Mouse (Mus musculus) mammary gland, adult 2 months (tissue): ENCODE results near the gene Gm20503. TPM values are rescaled to one million over a fixed set of nuclear protein-coding genes. Genes with fewer than 3 reads are reported as not detected.

ENCODE experiments used
- polyA plus RNA-seq: library from polyadenylated mRNA; depleted of rRNA; stranded (reverse); fragments of >200 nt; gene quantifications from 2 replicates; pipeline ENCODE4 v1.2.3, GENCODE M21; 2012; ENCODE audit warnings: low replicate concordance; rRNA removed

Gene Gm20503
- 1.1 TPM in 1 of 2 replicates, not detected in the other for polyA plus RNA-seq

GRCm38 (mm10) chr4:59002948-59003805 lies at the start of gene Gm20503:
TSS of gene Gm20503 (plus strand) at chr4:59003210.

GRCm38 (mm10) chr4:58986540-58987190 lies 16.3 kb upstream of the Gm20503 start, which contains the start of gene Ptgr1:
TSS of gene Ptgr1 (minus strand) at chr4:58987119.

GRCm38 (mm10) chr4:58994762-58995161 lies 8.2 kb upstream of the Gm20503 start, which contains the start of gene Dnajc25:
TSS of gene Dnajc25 (plus strand) at chr4:58995062.

DNA sequence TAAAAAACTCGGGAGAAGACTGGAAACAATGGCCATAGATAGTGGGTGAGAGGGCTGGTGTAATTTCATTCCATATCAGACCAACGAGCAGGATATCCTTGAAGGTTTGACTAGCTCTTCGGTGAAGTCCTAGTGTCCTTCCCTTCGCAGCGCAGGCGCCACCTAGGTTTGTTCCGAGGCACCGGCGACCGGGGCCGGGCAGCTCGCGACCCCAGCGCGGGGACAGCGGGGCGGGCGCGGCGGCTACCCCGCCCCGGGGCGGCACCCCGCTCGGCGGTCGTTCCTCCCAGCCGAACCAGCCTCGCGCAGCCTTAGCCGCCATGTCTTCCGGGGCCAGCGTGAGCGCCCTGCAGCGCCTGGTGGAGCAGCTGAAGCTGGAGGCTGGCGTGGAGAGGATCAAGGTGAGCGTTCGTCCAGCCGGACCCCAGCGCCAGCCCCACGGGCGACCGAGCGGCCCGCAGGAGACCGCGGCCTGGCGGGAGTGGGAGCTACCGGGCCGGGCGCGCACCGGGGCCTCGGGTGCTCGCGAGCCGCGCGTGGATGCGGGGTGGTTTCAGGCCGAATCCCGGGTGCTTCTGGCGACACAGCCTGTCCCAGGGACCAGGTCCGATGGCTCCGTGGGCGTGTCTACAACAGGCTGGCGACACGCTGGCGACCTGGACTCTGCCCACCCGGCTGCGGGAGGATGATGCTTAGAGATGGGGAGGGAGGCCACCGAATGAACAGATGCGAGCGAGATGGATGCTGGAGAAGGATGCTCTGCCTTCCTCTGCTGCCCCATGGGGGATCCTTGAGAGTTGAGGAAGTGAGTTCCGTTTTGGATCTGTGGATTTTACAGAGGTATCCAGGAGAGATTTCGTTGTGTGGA lies 32.1 kb downstream of the Gm20503 start, which contains the start of gene Gng10:
Gene Gng10 (plus strand): TSS at position 171 of the 868 bp plus-strand sequence.

Other genes starting within 250 kb of the Gm20503 start
- not detected in 2 replicates for gene Olfr267, start 215.5 kb upstream of the Gm20503 start, polyA plus RNA-seq
- gene Ecpas, start 90.5 kb upstream of the Gm20503 start, polyA plus RNA-seq: 21.4 and 38.1 TPM in 2 replicates
- not detected in 2 replicates for gene Zkscan16, start 59.6 kb upstream of the Gm20503 start, polyA plus RNA-seq
- gene Ptgr1, start 16.1 kb upstream of the Gm20503 start, polyA plus RNA-seq: 1.4 and 2.8 TPM in 2 replicates
- gene Dnajc25, start 8.1 kb upstream of the Gm20503 start, polyA plus RNA-seq: 3.6 and 6.2 TPM in 2 replicates
- 20.5 and 22.2 TPM in 2 replicates for gene Gng10, start 31.9 kb downstream of the Gm20503 start, polyA plus RNA-seq
- not detected in 2 replicates for gene AI481877, start 135.8 kb downstream of the Gm20503 start, polyA plus RNA-seq
- 31.4 and 53.3 TPM in 2 replicates for gene Ugcg, start 186.0 kb downstream of the Gm20503 start, polyA plus RNA-seq